Mouse (Mus musculus) heart, embryonic 15.5 days (tissue): ENCODE measurements around the gene Pcgf3. TPM values are rescaled to one million over a fixed set of nuclear protein-coding genes. Genes with fewer than 3 reads are reported as not detected.

ENCODE experiments used
- ATAC-seq: fragments of 200-750 bp; cut with Nextera tagmentation; replicated peaks from 2 replicates; pipeline ENCODE4 v1.8.0; 2017; ENCODE audit warnings: low read depth, moderate TSS enrichment; ENCODE audit not compliant: insufficient number of reproducible peaks, insufficient read depth, low FRiP score
- H3K27ac ChIP-seq: fragments of 300-500 bp; sonication (generic); 2 replicates; pipeline ENCODE4 v1.5.1; 2015; ENCODE audit warnings: mild to moderate bottlenecking, inconsistent platforms
- H3K27me3 ChIP-seq: fragments of 300-500 bp; sonication (generic); 2 replicates; pipeline ENCODE4 v1.6.1; 2015; ENCODE audit warnings: inconsistent platforms
- H3K36me3 ChIP-seq: fragments of 300-500 bp; sonication (generic); 2 replicates; pipeline ENCODE4 v1.6.1; 2015; ENCODE audit warnings: mild to moderate bottlenecking, inconsistent platforms
- H3K4me1 ChIP-seq: fragments of 300-500 bp; sonication (generic); replicated peaks from 2 replicates; pipeline ENCODE4 v1.6.1; 2015; ENCODE audit warnings: inconsistent platforms
- H3K4me2 ChIP-seq: fragments of 300-500 bp; sonication (generic); 2 replicates; pipeline ENCODE4 v1.6.1; 2015; ENCODE audit warnings: inconsistent platforms, mild to moderate bottlenecking, moderate library complexity
- H3K4me3 ChIP-seq: fragments of 300-500 bp; sonication (generic); 2 replicates; pipeline ENCODE4 v1.5.1; 2015; ENCODE audit warnings: mild to moderate bottlenecking, inconsistent platforms
- H3K9ac ChIP-seq: fragments of 300-500 bp; sonication (generic); 2 replicates; pipeline ENCODE4 v1.6.1; 2015; ENCODE audit warnings: mild to moderate bottlenecking, inconsistent platforms
- H3K9me3 ChIP-seq: fragments of 300-500 bp; sonication (generic); replicated peaks from 2 replicates; pipeline ENCODE4 v1.6.1; 2016; ENCODE audit warnings: inconsistent platforms
- WGBS: fragments of 180-500 bp; shearing (Covaris S2); methylation state at CpG from one replicate; pipeline ENCODE4 v1.1.7; 2015; ENCODE audit warnings: mixed read lengths; 5-methylcytosine and 5-hydroxymethylcytosine counted together
- polyA plus RNA-seq: library from polyadenylated mRNA; unstranded; fragments of >200 nt; fragmentation: Nextera tagmentation; extraction: Ambion mirVana; gene quantifications from 2 replicates; pipeline ENCODE4 v1.2.1, GENCODE M21; 2015

Pcgf3 gene
- polyA plus RNA-seq, 1 experiment from 2014 or later, result 15.2 TPM

DNA sequence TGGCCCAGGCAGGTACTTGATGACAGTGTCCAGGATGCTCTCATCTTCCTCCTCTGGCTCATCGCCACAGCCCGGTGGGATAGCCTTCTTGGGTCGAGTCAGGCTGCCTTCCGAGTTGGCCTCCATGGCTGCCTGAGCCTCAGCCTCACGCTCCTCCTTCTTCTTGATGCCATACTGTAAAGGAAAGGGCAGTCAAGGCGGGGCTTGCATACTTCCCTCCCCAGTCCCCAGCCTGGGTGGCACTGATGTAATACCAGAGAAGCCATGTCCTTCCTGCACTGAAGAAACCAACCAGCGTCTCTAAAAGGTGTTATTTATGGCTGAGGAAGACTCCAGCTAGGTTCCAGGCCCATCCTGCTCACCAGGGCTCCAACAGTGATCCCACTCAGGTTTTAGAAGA, 59.1 kb downstream of the Pcgf3 start:
- Histone ChIP-seq H3K9ac (no peak overlapping the region), H3K4me1 (no peaks in the 10 kb centered on the region), H3K4me3 (no peak overlapping the region), H3K9me3 (no peaks in the 10 kb centered on the region), H3K27me3 (no peaks in the 10 kb centered on the region), H3K36me3 (no peaks in the 10 kb centered on the region), H3K4me2 (no peak overlapping the region), H3K27ac (no peak overlapping the region)
- 68% methylated on average over 7 of the region's 7 CpGs for WGBS
- no peak for ATAC-seq

DNA sequence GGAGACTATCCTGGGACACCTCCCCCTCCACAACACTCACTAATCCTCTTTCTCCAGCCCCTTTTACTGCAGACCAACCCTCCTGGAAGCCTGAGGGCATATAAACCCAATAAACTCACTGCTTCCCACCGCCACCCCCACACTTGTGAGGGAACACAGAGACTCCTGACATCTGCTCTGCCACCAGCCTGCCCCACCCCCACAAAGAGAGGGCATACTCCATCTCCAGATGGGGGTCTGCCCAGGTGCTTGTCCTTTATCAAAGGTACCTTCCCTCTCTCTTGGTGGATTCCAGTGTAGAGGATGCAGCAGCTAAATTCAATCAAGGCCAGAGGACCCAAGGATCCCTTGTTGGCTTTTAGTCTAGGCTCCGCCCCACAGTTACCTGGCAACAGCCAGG, 60.0 kb downstream of the Pcgf3 start:
- 69% methylated on average over 2 of the region's 2 CpGs for WGBS
- H3K27ac ChIP-seq, result no peak overlapping the region

DNA sequence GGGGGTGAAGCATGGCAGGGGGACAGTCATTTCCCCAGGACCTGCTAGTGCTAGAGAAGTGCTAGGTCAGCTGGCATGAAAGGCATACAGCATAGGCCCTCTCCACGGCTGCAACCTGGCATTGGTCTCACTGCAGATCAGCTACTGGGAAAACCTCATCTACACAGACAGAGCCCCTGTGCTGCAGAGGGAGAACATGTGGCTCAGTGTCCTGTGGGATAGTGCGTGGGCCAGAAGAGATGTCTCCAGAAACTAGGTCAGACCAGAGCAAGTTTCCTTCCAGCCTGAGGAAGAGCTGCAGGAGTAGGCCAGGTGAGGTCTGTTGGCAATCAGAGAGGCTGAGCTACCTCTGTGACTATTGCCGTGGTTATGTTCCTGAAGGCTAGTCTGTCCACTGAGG, 60.9 kb downstream of the Pcgf3 start:
- no peaks in the 10 kb centered on the region for H3K36me3 ChIP-seq
- H3K9ac ChIP-seq, result no peak overlapping the region
- 67% methylated on average over 3 of the region's 3 CpGs for WGBS

More for the DNA sequence above, 60.0 kb downstream of the Pcgf3 start:
- no peaks in the 10 kb centered on the region for H3K27me3 ChIP-seq
- no peaks in the 10 kb centered on the region for H3K9me3 ChIP-seq
- no peaks in the 10 kb centered on the region for H3K4me1 ChIP-seq
- H3K9ac ChIP-seq, result no peak overlapping the region
- ATAC-seq, result no peak
- no peak overlapping the region for H3K4me3 ChIP-seq
- no peaks in the 10 kb centered on the region for H3K36me3 ChIP-seq
- H3K4me2 ChIP-seq, result no peak overlapping the region

DNA sequence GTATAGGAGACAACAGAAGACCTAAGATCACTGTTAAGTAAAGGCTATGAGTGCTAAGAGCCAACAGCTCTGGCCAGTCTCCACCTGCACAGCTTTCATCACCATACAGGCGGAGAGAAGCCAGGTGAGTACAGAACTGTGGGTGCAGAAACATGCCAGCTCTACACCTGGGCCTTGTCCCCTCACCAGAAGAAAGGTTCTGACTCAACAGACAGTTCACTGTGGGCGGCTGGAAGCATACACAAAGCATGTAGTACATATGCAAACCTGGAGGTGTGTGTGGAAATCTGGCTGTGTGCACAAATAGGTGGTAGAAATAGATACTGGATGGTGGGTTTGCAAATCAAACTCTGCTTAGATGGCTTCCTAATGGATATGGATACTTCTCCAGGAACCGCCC, 61.6 kb downstream of the Pcgf3 start:
- H3K36me3 ChIP-seq, result no peaks in the 10 kb centered on the region
- 79% methylated on average over 3 of the region's 3 CpGs for WGBS
- no peak overlapping the region for H3K4me3 ChIP-seq
- no peak for ATAC-seq
- H3K9me3 ChIP-seq, result no peaks in the 10 kb centered on the region
- H3K4me2 ChIP-seq, result no peak overlapping the region
- no peaks in the 10 kb centered on the region for H3K27me3 ChIP-seq
- no peaks in the 10 kb centered on the region for H3K4me1 ChIP-seq
- H3K27ac ChIP-seq, result no peak overlapping the region
- no peak overlapping the region for H3K9ac ChIP-seq

More for the DNA sequence above, 60.9 kb downstream of the Pcgf3 start:
- no peaks in the 10 kb centered on the region for H3K9me3 ChIP-seq
- H3K27ac ChIP-seq, result no peak overlapping the region
- no peaks in the 10 kb centered on the region for H3K27me3 ChIP-seq
- H3K4me3 ChIP-seq, result no peak overlapping the region
- ATAC-seq, result no peak
- H3K4me2 ChIP-seq, result no peak overlapping the region
- no peaks in the 10 kb centered on the region for H3K4me1 ChIP-seq

DNA sequence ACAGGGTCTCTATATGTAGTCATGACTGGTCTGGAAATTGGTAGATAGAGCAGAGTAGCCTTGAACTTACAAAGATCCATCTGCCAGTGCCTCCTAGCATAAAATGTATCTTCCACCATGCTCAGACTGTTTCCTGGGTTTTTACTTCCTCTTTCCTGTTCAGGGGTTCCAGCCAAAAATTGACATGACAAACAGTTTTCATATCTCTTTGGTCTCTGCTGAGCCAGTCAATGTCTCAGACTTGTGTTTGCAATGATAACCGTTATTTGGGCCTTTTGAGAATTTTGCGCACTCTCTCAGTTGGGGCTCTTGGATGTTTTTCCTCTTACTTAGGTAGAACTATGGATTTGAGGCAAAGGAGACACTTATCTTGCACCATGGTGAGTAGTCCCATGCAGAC, 73.2 kb downstream of the Pcgf3 start:
- Histone ChIP-seq H3K4me3 (no peak overlapping the region), H3K36me3 (no peaks in the 10 kb centered on the region), H3K9me3 (no peaks in the 10 kb centered on the region; the same call in 1 of the 2 replicates), H3K27me3 (no peaks in the 10 kb centered on the region), H3K4me1 (no peaks in the 10 kb centered on the region), H3K27ac (no peak overlapping the region), H3K9ac (no peak overlapping the region), H3K4me2 (no peak overlapping the region)
- 87% methylated on average over 2 of the region's 2 CpGs for WGBS
- no peak for ATAC-seq

DNA sequence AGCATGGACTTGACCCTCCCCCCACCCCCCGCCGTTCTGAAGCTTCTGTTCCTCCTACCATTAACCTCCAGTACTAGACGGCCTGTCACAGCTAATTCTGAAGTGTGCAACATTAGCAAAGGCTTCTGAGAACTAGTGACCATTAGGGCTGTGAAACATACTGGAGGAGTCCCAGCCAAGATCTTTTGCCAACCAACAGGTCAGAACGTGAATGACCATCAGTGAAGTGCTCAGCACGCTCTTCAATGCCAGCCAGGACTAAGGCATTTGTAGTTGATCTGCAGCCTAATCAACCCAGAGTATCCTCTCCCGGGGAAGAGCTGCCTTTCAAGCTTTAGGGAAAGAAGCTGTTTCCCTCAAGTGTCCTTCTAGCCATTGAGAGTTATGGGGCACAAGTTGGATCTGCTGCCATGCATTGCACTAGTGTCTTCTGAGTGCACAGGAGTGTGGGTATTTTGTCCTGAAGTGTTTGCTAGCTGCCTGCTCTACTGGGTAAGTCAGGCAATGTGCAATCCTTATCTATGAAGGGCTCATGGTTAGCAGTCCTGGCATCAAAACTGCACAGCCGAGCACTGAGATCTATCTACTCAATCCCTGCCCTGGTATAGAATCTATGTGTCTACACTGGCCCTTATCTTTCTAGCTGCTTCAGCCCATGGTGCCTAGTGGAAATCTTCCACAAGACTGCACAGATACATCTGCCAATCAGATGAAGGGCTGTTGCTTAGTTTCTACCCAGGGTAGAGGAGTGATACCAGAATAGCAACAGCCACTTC, 82.7 kb downstream of the Pcgf3 start:
- ATAC-seq, result no peak
- WGBS, result 56% methylated on average over 7 of the region's 7 CpGs

DNA sequence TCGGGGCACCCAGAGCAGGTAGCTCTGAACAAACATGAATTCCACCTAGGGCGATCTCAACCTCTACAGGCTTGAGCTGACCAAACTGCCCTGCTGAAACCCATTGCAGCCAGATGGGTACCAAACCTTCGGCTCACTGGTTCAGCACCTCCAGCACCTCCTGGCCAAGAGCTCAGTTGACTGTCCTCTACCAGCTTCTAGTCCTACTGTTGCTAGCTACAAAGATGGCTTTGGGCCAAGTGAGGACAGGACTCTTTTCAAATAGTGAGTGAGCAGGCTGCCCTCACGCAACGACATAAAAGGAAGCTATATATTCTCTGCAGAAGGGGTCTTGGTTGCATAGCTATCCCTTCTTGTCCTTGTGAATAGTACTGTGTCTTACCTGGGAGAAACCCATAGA, 86.6 kb downstream of the Pcgf3 start:
- H3K4me1 ChIP-seq, result peaks cover 11% of the 10 kb centered on the region
- no peak for ATAC-seq
- no peak overlapping the region for H3K27ac ChIP-seq
- H3K4me2 ChIP-seq, result no peak overlapping the region
- peaks cover 38% of the 10 kb centered on the region for H3K27me3 ChIP-seq
- no peak overlapping the region for H3K4me3 ChIP-seq
- H3K9ac ChIP-seq, result no peak overlapping the region
- H3K36me3 ChIP-seq, result no peaks in the 10 kb centered on the region
- H3K9me3 ChIP-seq, result no peaks in the 10 kb centered on the region
- 75% methylated on average over 5 of the region's 5 CpGs for WGBS

More for the DNA sequence above, 82.7 kb downstream of the Pcgf3 start:
- H3K4me1 ChIP-seq, result no peaks in the 10 kb centered on the region
- H3K36me3 ChIP-seq, result no peaks in the 10 kb centered on the region
- no peaks in the 10 kb centered on the region for H3K9me3 ChIP-seq
- H3K9ac ChIP-seq, result no peak overlapping the region
- no peak overlapping the region for H3K4me2 ChIP-seq
- no peak overlapping the region for H3K4me3 ChIP-seq
- peaks cover 10% of the 10 kb centered on the region for H3K27me3 ChIP-seq
- H3K27ac ChIP-seq, result no peak overlapping the region

DNA sequence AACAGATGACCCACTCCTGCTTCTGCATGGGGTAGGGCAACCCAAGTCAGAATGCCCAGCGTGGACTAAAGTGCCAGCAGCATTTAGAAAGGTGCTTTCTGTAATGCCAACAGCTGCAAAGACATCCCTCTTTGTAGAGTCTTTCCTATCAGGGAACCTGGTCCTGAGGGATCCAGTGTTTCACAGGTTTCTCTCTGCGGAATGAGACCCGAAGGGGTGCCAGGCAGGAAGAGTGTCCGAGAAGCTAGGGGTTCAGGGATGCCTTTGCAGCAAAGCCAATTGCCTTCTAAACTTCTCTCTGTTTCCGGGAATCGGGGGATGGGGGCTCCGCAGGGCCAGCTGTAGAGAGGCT, 88.1 kb downstream of the Pcgf3 start:
- no peaks in the 10 kb centered on the region for H3K9me3 ChIP-seq
- no peaks in the 10 kb centered on the region for H3K36me3 ChIP-seq
- peaks cover 11% of the 10 kb centered on the region for H3K4me1 ChIP-seq
- H3K4me3 ChIP-seq, result peak overlapping the region; percentile 39
- peak overlapping the region; percentile 71 for H3K4me2 ChIP-seq
- H3K27ac ChIP-seq, result no peak overlapping the region
- H3K9ac ChIP-seq, result no peak overlapping the region
- no peak for ATAC-seq
- H3K27me3 ChIP-seq, result peaks cover 38% of the 10 kb centered on the region
- WGBS, result 13% methylated on average over 7 of the region's 7 CpGs

DNA sequence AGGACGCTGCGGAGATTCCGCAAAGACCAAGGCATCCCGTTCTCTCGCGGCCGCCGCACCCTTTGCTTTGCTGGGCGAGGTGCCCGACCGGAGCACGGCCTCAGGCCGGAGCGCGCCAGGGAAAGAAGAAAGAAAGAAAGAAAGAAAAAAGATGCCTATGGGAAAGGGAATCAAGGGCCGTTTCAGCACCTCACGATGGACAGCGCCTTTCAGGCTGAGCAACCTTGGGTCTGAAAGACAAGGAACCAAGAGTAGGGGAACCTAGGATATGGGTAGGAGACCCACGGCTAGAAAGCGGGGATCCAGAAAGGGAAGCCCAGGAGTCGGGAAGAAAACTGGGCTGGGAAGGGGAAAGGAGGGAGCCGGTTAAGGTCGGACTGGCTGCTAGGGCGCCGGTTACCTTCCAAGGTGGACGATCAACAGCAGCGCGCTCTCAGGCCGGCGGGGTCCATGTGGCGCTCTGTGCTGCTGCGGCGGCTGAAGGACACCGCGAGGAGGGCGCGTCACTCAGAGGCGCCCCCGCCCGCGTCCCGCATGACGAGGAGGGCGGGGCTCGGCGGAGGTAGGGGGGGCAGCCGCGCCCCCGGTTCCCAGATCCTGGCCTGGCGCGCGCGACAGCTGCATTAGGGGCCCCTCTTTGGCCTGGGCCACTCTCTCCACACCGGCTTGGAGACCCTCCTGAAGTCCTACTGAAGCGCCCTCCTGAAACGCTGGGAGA, 88.6 kb downstream of the Pcgf3 start, which contains the start of gene Cplx1:
TSS of gene Cplx1 (minus strand) at position 536 of the 718 bp plus-strand sequence.
- peak; percentile 70; the same call in 1 of the 2 replicates for ATAC-seq
- WGBS, result under 1% methylated on average over 56 of the region's 56 CpGs
- peaks cover 38% of the 10 kb centered on the region for H3K27me3 ChIP-seq

DNA sequence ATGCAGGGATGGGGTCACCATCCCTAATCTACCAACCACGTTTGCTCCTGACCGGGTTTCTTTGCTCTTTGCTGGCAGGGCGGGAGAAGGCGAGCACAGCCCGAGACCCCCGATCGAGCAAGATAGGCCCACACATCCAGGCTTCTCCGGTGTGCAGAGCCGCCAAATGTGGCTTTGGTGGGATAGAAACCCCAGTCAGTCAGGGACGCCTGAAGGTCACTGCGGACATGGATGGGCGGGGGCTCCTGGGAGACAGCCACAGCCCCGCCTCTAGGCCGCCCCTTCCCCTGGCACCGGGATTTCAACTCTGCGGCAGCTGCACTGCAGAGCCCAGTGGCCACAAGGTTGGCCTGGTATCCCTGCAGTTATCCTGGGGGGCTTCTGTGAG, 89.2 kb downstream of the Pcgf3 start:
- Histone ChIP-seq H3K27me3 (peaks cover 38% of the 10 kb centered on the region), H3K4me2 (peak overlapping the region; percentile 71), H3K4me3 (peak overlapping the region; percentile 39), H3K27ac (no peak overlapping the region), H3K9me3 (no peaks in the 10 kb centered on the region), H3K36me3 (no peaks in the 10 kb centered on the region), H3K9ac (no peak overlapping the region), H3K4me1 (peaks cover 11% of the 10 kb centered on the region)
- 1% methylated on average over 16 of the region's 16 CpGs for WGBS
- no peak for ATAC-seq

More for the DNA sequence above, 88.6 kb downstream of the Pcgf3 start, which contains the start of gene Cplx1:
- Histone ChIP-seq H3K27ac (no peak within 1 kb of the TSS), H3K9me3 (no peaks in the 10 kb centered on the region), H3K4me1 (peaks cover 11% of the 10 kb centered on the region), H3K4me3 (peak within 1 kb of the TSS; percentile 39), H3K4me2 (peak within 1 kb of the TSS; percentile 71), H3K36me3 (no peaks in the 10 kb centered on the region), H3K9ac (no peak within 1 kb of the TSS)

DNA sequence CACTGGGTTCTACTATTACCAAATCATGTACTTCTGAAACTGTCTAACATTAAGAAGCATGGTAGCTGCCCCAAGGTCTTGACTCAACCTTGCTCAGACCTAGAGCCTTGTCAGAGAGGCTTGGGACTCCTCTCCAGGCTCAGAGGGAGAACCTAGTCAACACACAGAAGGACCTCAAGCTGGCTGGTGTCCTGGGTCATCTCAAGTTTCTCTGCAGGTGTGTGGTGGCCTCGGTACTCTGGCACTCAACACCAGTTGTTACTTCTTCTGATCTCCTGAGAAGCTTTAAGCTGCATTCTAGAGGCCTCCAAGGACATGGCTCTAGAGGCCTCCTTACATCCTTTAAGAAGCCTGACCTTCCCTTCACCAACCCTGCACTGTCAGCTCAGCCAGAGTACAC, 93.0 kb downstream of the Pcgf3 start:
- Histone ChIP-seq H3K4me3 (no peak overlapping the region), H3K9ac (no peak overlapping the region), H3K27ac (no peak overlapping the region), H3K4me1 (peaks cover 11% of the 10 kb centered on the region), H3K36me3 (no peaks in the 10 kb centered on the region), H3K4me2 (no peak overlapping the region), H3K27me3 (peaks cover 27% of the 10 kb centered on the region), H3K9me3 (no peaks in the 10 kb centered on the region)
- WGBS, result 60% methylated on average over 1 of the region's 1 CpGs
- ATAC-seq, result no peak
